Mouse (Mus musculus): ENCODE measurements around the gene Utrn.

DNA sequence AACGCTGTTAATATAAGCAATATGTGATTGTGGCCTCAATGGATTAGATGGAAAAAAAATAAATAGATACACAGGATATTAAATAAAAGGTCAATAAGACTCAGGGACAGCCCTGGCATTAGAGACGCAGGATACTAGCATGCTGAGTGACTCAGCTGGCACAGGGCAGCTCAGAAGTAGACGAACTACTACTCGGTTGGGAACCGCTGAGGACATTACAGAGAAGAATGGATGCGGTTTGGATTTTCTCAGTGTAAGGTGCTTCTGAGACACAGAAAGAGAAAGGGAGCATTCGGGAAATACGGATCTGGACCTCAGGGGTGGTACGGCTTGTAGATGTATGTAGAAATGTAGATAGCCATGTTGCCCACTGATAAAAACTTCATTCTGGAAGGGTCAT, 5.6 kb downstream of the Utrn start:
- no peak for TF ChIP-seq POLR2A (IDR thresholded peaks at IDR 0.05; ENCODE audit: low read depth, low read length)
- TF ChIP-seq CTCF (IDR thresholded peaks at IDR 0.05; ENCODE audit: borderline replicate concordance, insufficient read depth, low read length), result no peak
